Mouse (Mus musculus): ENCODE data around the gene Tent5a. TPM values are rescaled to one million over a fixed set of nuclear protein-coding genes. Genes with fewer than 3 reads are reported as not detected.

Gene Tent5a
- total and polyA plus RNA-seq, 3 experiments, result 3.2 to 12.5 (median 11.0) TPM

DNA sequence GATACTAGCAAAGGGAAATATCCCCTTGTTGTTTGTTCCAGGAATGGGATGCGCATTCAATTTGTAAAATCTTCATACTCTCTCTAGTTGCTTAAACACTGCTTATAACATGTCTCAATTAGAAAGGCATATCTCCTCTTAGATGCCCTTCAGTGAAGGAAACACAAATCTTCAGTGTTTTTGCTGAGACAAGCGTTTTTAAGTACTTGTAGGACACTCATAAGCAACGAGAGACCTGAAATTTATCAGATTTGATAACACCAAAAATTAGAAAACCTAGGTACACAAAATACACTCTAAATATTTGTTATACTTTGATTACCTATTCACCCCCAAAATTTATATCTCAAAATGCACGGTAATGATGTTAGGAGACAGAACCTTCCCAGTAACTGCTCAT, 24.3 kb downstream of the Tent5a start:
- H3K27ac ChIP-seq, result no peak overlapping the region
- intact Hi-C loops (cut with DNase I), result no loop called here
- TF ChIP-seq POLR2A (IDR thresholded peaks at IDR 0.05; ENCODE audit: insufficient read depth, low read depth, low read length) (no peak), EP300 (IDR thresholded peaks at IDR 0.05; ENCODE audit: insufficient read depth, low read depth, low read length) (no peak)
- H3K79me2 ChIP-seq (replicated peaks; ENCODE audit: control insufficient read depth, insufficient read depth, low read length), result no peaks in the 10 kb centered on the region
- H3K36me3 ChIP-seq (ENCODE audit: control insufficient read depth, insufficient read depth, low read length), result no peaks in the 10 kb centered on the region
- no peaks in the 10 kb centered on the region for H3K4me1 ChIP-seq (ENCODE audit: control insufficient read depth, insufficient read depth, low read length)
- no peak for DNase-seq
- H3K4me3 ChIP-seq, result no peak overlapping the region
- H3K27me3 ChIP-seq (ENCODE audit: control insufficient read depth, insufficient read depth, low read length), result no peaks in the 10 kb centered on the region
- H3K9ac ChIP-seq (ENCODE audit: low read depth, low read length), result no peak overlapping the region
- 81% methylated on average over 4 of the region's 4 CpGs for WGBS

- WGBS, result 74% methylated on average over 2 of the region's 2 CpGs
- Histone ChIP-seq H3K9ac (ENCODE audit: low read depth, low read length) (no peak overlapping the region), H3K36me3 (ENCODE audit: control insufficient read depth, insufficient read depth, low read length) (no peaks in the 10 kb centered on the region), H3K4me1 (ENCODE audit: control insufficient read depth, insufficient read depth, low read length) (no peaks in the 10 kb centered on the region), H3K27ac (no peak overlapping the region), H3K79me2 (replicated peaks; ENCODE audit: control insufficient read depth, insufficient read depth, low read length) (no peaks in the 10 kb centered on the region), H3K27me3 (ENCODE audit: control insufficient read depth, insufficient read depth, low read length) (no peaks in the 10 kb centered on the region), H3K4me3 (no peak overlapping the region)
- DNase-seq, result no peak
- TF ChIP-seq CTCF (IDR thresholded peaks at IDR 0.05), result no peak
- TF ChIP-seq EP300 (IDR thresholded peaks at IDR 0.05; ENCODE audit: insufficient read depth, low read depth, low read length), result no peak
- TF ChIP-seq POLR2A (IDR thresholded peaks at IDR 0.05; ENCODE audit: insufficient read depth, low read depth, low read length), result no peak
- intact Hi-C loops (cut with DNase I), result no loop called here
Measured at GRCm38 (mm10) chr9:85274114-85274513, 53.0 kb downstream of the Tent5a start.

Other genes with a start within 250 kb of the Tent5a start
- not detected for gene Gm11114, start 14.6 kb downstream of the Tent5a start, total RNA-seq (2021)
- gene Gm11114, start 14.6 kb downstream of the Tent5a start, polyA plus RNA-seq (2012; rRNA removed), result not detected in 2 replicates